Mouse (Mus musculus): ENCODE measurements at regions not wholly inside any gene's neighbourhood (a gene's known extent, or its start where the extent isn't known, plus 50 kb on each side); places are given as distances from the start of the nearest gene placed in this dataset.

- DNase-seq (ENCODE audit: low spot score) = no peak
Measured at GRCm38 (mm10) chr7:129983601-129984120, 392.0 kb downstream of the Wdr11 start.

- no peak for DNase-seq (ENCODE audit: low spot score)
Measured at GRCm38 (mm10) chr7:129984367-129984766, 392.7 kb downstream of the Wdr11 start.

GRCm38 (mm10) chr7:129987119-129987665 lies 395.5 kb downstream of the Wdr11 start:
- no peak for DNase-seq (ENCODE audit: low spot score)

GRCm38 (mm10) chr7:129987713-129988112 lies 396.1 kb downstream of the Wdr11 start:
- DNase-seq (ENCODE audit: low spot score) = no peak

DNA sequence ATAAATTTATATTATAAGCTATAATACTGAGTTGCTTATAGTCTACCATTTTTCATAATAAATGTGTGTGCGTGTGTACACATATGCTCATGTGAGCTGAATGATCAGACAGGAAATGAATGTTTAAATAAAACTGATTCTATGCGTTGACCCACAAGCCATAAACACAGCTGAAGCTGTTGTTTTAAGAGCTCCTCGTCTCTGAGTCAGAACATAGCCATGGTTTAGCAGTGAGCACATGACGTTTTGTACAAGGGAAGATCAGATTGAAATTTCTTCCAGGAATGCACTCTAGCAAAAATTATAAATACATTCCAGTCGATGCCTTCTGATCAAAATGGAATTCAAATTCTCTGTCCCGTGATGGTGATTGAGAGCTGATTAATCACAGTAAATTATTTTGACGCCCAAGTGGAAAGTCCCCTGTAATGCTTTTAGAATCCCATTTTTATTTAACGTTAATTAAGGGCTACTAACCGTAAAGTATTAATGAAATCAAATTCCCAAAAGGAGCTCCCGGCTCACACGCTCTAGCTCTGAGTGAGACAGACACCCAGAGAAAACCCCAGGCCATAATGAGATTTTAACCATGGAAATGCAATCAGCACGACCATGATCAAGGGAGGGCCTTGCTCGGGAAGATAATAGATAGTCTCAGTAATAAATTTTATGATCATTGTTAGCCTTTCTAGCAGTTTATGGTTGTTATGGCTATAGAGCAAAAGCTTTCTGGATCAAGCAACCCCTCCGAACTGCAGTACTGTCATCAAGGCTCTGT lies 402.0 kb downstream of the Wdr11 start:
- DNase-seq (ENCODE audit: low spot score) = no peak

- no peak for DNase-seq (ENCODE audit: low spot score)
Measured at GRCm38 (mm10) chr7:129995529-129995928, 403.9 kb downstream of the Wdr11 start.

GRCm38 (mm10) chr7:130001064-130001463 lies 409.4 kb downstream of the Wdr11 start:
- no peak for DNase-seq (ENCODE audit: low spot score)

- no peak for DNase-seq (ENCODE audit: low spot score)
Measured at GRCm38 (mm10) chr7:130002002-130002401, 410.3 kb downstream of the Wdr11 start.

- DNase-seq (ENCODE audit: low spot score) = no peak
Measured at GRCm38 (mm10) chr7:130005406-130005805, 413.7 kb downstream of the Wdr11 start.

DNA sequence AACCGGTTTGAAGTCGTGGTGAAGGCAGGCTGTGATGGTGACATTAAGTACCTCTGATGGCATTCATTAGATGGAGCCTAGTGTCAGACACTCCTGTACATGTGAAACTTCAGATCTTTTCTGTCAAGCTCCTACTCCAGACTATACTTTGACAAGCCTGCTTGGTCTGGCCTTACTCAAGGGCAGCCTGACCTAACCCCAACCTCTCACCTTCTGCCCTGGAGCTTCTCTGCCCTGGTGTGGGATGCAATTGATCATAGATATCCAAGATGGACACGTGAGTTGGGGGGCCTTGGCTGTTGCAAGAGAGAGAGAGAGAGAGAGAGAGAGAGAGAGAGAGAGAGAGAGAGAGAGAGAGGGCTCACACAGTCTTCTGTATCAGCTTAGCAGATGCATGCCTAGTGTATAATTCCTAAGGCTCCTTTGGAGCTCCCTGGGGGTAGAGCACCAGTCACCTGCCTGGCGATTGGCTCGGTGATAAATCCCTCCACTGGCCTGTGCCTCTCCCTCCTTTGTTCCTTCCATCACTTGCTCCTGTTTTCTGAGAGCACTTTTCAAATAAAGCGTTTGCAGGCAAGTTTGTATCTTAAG lies 416.4 kb downstream of the Wdr11 start:
- DNase-seq (ENCODE audit: low spot score) = no peak

DNA sequence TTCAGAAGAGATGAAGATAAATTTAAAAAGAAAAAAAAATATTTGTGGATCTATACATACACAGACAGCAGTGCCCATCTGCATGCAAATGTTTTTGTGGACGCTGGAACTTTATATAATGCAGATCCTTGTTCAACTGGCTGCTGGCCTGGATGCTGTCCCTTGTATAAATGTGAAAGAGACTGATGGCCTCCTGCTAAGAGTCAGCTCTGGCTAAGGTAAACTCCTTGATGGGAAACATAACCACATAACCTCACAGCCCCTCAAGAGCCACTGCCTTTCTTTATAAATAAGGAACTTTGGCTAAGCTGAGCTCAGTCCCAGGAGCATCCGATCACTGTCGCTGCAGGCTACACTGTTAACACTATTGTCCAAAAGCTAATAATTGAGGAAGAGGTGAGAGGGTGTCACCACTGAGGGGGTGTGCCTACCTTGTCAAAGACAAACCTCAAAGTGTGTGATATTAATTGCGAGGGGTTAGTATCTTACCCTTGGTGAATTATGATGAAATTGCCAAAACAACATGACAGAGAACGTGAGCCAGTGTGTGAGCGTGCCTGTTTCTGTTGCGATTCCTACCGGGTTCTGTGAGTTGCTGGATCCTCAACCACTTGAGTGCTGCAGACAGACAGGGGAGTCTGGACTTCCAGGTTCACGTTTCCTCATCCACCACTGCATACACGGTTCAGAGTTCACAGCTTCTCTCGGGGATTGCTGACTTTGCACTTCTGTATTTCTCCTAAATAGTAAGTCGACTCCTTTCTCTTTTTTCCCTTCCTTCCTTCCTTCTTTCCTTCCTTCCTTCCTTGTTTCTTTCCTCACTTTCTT lies 417.1 kb downstream of the Wdr11 start:
- DNase-seq (ENCODE audit: low spot score) = no peak

- no peak for DNase-seq (ENCODE audit: low spot score)
Measured at GRCm38 (mm10) chr7:130012067-130012466, 420.4 kb downstream of the Wdr11 start.

DNA sequence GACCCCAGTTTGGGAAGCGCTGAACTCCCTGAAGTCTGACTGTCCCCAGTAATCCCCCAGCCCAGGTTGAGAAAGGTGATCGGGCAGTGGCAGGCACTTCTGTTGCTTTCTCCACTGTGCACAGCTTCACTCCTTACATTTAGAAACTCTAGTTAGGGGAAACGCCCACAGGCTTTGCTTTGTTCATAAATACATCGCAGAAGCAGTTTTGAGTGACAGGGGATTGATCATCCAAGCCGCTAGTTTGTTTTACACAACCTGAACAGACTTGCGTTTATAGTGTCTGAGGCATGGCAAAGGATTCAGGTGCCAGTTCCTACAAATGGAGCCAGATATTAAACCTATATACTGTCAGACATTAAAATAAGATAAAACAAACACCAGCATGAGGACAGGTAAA lies 421.4 kb downstream of the Wdr11 start:
- no peak for DNase-seq (ENCODE audit: low spot score)

- DNase-seq (ENCODE audit: low spot score) = no peak
Measured at GRCm38 (mm10) chr7:130014609-130015008, 422.9 kb downstream of the Wdr11 start.

- DNase-seq (ENCODE audit: low spot score) = no peak
Measured at GRCm38 (mm10) chr7:130015375-130016014, 423.8 kb downstream of the Wdr11 start.

DNA sequence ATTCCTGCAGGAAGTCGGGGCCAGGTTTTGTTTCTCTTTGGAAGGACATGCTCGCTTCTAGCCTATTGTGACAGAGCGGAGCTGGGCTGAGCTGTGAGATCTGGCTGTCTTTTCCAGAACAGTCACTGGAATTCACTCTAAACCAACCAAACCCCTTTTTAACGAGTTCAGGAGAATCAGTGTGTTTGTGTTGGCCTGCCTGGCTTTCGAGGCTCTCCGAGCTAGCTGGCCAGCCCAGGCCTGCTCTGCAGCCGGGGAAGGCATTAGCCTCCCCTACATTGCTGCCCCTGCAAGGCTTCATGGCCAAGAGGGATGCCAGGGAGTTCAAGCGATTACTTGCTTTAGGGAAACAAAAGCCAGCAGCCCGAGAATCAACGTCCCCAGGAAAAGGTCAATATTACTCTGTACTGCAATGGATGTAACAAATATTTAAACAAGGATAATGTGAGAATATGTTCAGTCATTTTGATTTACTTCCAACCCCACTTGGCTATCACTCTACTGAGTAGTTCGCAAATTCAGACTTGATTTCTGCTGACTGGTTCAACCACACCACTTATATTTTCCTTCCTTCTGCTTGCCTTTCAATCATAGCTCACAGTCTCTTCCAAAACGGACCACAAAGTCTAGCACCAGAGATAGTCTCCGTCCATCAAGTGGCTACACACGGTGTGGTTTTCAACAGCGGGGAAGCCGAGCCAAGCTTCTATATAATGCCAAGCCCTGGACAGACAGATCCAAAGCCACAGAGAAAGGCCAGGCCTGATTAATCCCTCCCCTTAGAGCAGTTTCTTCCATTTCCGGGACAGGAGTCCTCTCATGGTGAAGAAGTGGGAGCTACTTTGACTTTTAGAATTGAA lies 424.6 kb downstream of the Wdr11 start:
- no peak for DNase-seq (ENCODE audit: low spot score)

DNA sequence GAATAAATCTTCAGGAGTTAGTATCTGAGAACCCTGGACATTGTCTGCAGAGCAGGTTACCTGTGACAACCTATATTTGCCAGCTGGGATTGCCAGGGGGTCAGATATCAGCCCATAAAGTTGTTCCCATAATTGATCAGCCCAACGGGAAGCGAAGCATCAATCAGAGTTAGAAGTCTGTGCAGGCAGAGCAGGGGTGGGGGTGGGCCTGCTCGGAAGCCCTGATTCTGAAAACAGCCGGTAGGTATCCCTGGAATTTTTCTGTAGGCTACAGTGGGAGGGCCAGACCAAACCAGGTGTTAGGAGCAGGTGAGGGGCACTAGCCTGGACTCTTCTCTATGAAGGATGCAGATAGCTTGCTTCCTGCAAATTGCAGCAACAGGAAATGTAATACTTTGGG lies 427.2 kb downstream of the Wdr11 start:
- DNase-seq (ENCODE audit: low spot score) = no peak

GRCm38 (mm10) chr7:130028945-130029344 lies 437.3 kb downstream of the Wdr11 start:
- DNase-seq (ENCODE audit: low spot score) = no peak

GRCm38 (mm10) chr7:130030711-130031110 lies 439.0 kb downstream of the Wdr11 start:
- DNase-seq (ENCODE audit: low spot score) = no peak

GRCm38 (mm10) chr7:130036235-130036634 lies 444.6 kb downstream of the Wdr11 start:
- DNase-seq (ENCODE audit: low spot score) = no peak

All from testis, postnatal 14 days (tissue).